Mouse (Mus musculus): Measurements from ENCODE around the gene Kera. TPM values are rescaled to one million over a fixed set of nuclear protein-coding genes. Genes with fewer than 3 reads are reported as not detected.

The Kera gene
- polyA plus RNA-seq (2012; rRNA removed), result not detected in 2 replicates

DNA sequence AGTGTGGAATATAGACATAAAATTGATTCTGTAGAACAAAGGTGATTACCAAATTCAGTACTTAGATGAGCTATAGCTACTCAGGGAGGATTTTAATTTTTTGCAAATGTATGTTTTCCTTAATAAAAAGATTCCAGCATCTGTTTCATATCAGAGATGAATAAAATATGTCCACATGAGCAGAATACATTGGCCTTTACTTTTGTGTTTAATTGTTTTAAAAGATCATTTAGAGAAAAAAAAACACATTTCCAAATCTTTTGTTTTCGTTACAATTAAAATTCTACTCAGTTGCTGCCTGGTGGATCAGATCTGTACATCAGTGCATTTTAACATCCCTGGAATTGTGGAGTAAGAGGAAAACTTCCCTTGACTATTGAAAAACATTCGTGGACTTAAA lies at the start of gene Kera:
Kera (plus strand) TSS at position 301 of the 400 bp plus-strand sequence.
- no peaks in the 10 kb centered on the region for H3K27me3 ChIP-seq (replicated peaks; ENCODE audit: control insufficient read depth, insufficient read depth, low read length)
- no peaks in the 10 kb centered on the region for H3K36me3 ChIP-seq (ENCODE audit: control insufficient read depth, insufficient read depth, low read length)
- H3K4me3 ChIP-seq (ENCODE audit: insufficient read depth, low read depth, low read length), result no peak within 1 kb of the TSS
- DNase-seq, result no peak
- WGBS, result 76% methylated on average over 2 of the region's 2 CpGs
- H3K27ac ChIP-seq (ENCODE audit: insufficient read depth, low read depth, low read length), result no peak within 1 kb of the TSS
- TF ChIP-seq CTCF (conservative IDR thresholded peaks at IDR 0.05; ENCODE audit: insufficient read depth, insufficient read length, low read depth, low read length) (no peak), POLR2A (IDR thresholded peaks at IDR 0.05; ENCODE audit: low read depth, low read length) (no peak)
- no peaks in the 10 kb centered on the region for H3K4me1 ChIP-seq (ENCODE audit: control insufficient read depth, insufficient read depth, low read length)

DNA sequence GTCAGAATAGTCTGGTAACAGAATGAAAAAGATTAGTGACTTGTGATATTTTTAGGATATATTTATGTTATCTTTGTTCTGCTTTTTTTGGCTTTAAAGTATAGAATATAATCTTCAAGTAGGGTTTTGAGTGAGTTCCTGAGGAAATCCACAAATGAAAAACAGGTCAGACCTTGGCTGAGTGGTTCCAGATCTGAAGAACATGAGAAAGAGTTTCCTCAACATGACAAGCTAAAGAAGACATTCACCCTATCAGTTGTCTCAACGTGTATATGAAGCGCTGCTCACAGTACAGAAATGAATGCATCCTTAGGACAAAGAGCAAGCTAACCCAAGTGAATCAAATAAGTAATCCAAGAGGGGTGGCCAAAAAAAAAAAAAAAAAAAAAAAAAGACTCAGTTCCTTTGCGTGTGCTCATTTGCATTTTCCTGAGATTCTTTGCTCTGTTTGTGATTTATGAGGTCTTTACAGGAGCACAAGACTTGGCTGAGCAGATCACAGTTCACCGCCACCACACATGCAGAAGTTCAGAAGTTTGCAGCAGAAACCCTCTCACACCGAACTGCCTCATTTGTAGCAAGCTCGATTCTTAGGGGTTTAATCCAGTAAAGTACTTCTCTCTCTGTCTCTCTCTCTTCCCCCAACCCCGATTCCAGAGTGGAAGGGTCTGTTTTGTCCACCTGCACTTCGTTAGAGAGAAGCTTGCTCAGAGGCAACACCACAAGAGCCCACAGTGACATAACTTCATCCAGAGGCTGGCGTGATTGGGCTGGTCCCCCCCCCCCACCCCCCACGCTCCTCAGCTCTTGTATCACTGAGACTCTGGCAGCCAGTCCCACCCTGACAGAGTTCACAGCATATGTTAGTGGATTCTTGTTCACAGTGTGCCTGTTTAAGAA lies 41.5 kb upstream of the Kera start, which contains the start of gene Lum:
Lum (plus strand) TSS at position 172 of the 900 bp plus-strand sequence.
- 20% methylated on average over 10 of the region's 10 CpGs for WGBS
- TF ChIP-seq POLR2A (IDR thresholded peaks at IDR 0.05; ENCODE audit: low read depth, low read length) (no peak), CTCF (conservative IDR thresholded peaks at IDR 0.05; ENCODE audit: insufficient read depth, insufficient read length, low read depth, low read length) (no peak)
- no peaks in the 10 kb centered on the region for H3K36me3 ChIP-seq (ENCODE audit: control insufficient read depth, insufficient read depth, low read length)
- no peaks in the 10 kb centered on the region for H3K4me1 ChIP-seq (ENCODE audit: control insufficient read depth, insufficient read depth, low read length)
- no peak within 1 kb of the TSS for H3K4me3 ChIP-seq (ENCODE audit: insufficient read depth, low read depth, low read length)
- no peak for DNase-seq
- no peak within 1 kb of the TSS for H3K27ac ChIP-seq (ENCODE audit: insufficient read depth, low read depth, low read length)
- no peaks in the 10 kb centered on the region for H3K27me3 ChIP-seq (replicated peaks; ENCODE audit: control insufficient read depth, insufficient read depth, low read length)

DNA sequence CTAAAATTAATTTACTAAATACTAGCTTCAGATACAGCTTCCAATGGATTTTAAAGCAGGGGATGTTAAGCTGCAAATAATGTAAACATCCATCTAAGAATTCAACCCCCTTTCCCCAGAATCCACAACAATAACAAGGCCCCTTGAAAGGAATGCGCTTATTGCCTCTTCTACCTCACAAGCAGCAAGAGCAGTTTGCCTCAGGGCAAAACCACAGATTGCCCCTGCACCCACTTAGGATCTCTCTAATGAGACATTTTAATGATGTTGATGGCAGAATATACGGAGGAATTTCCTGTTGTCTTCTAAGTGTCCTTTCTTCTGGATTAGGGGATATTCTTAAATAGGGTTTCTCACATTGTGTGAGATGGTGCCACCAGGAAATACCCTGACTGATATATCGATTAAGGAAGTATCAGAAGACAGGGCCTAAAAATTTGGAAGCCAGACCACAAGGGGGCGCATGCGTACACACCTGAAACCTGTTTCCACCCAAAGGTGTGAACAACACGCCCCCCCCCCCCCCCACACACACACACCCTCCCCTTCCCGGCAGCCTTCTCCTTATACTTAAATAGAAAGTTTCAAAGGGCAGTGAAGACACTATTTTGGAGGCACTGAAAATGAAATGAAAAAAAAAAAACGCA lies 39.1 kb upstream of the Kera start:
- no peak for TF ChIP-seq POLR2A (IDR thresholded peaks at IDR 0.05; ENCODE audit: low read depth, low read length)
- no peak for TF ChIP-seq CTCF (conservative IDR thresholded peaks at IDR 0.05; ENCODE audit: insufficient read depth, insufficient read length, low read depth, low read length)
- Histone ChIP-seq H3K36me3 (ENCODE audit: control insufficient read depth, insufficient read depth, low read length) (no peaks in the 10 kb centered on the region), H3K4me3 (ENCODE audit: insufficient read depth, low read depth, low read length) (no peak overlapping the region), H3K27ac (ENCODE audit: insufficient read depth, low read depth, low read length) (no peak overlapping the region), H3K4me1 (ENCODE audit: control insufficient read depth, insufficient read depth, low read length) (no peaks in the 10 kb centered on the region), H3K27me3 (replicated peaks; ENCODE audit: control insufficient read depth, insufficient read depth, low read length) (no peaks in the 10 kb centered on the region)
- 64% methylated on average over 8 of the region's 8 CpGs for WGBS
- peak; percentile 7 for DNase-seq

GRCm38 (mm10) chr10:97582543-97583231 lies 24.0 kb upstream of the Kera start:
- Histone ChIP-seq H3K4me3 (ENCODE audit: insufficient read depth, low read depth, low read length) (no peak overlapping the region), H3K27me3 (replicated peaks; ENCODE audit: control insufficient read depth, insufficient read depth, low read length) (no peaks in the 10 kb centered on the region), H3K27ac (ENCODE audit: insufficient read depth, low read depth, low read length) (no peak overlapping the region), H3K36me3 (ENCODE audit: control insufficient read depth, insufficient read depth, low read length) (no peaks in the 10 kb centered on the region), H3K4me1 (ENCODE audit: control insufficient read depth, insufficient read depth, low read length) (no peaks in the 10 kb centered on the region)
- DNase-seq, result no peak
- WGBS, result 83% methylated on average over 4 of the region's 4 CpGs
- TF ChIP-seq CTCF (conservative IDR thresholded peaks at IDR 0.05; ENCODE audit: insufficient read depth, insufficient read length, low read depth, low read length), result no peak
- no peak for TF ChIP-seq POLR2A (IDR thresholded peaks at IDR 0.05; ENCODE audit: low read depth, low read length)

DNA sequence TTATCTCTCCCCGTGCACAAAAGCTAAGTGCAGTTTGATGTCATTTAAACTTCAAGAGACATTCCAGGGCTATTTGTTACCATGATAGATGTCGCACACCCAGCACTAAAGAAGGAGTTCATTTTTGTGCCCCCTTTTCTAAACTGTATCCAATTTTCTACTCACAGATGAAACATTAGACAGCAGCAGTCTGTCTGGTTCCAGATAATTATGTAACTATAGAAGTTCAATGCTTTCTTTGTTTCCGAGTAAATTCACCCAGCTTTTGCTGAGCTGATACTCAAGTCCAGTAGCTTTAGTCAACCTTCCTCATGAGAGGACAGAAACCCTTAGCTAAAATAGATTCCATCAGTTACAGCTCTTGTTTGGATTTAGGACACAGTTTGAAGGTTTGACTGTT lies 22.5 kb upstream of the Kera start:
- 45% methylated on average over 3 of the region's 3 CpGs for WGBS
- Histone ChIP-seq H3K36me3 (ENCODE audit: control insufficient read depth, insufficient read depth, low read length) (no peaks in the 10 kb centered on the region), H3K27ac (ENCODE audit: insufficient read depth, low read depth, low read length) (no peak overlapping the region), H3K27me3 (replicated peaks; ENCODE audit: control insufficient read depth, insufficient read depth, low read length) (no peaks in the 10 kb centered on the region), H3K4me3 (ENCODE audit: insufficient read depth, low read depth, low read length) (no peak overlapping the region), H3K4me1 (ENCODE audit: control insufficient read depth, insufficient read depth, low read length) (no peaks in the 10 kb centered on the region)
- no peak for DNase-seq
- TF ChIP-seq POLR2A (IDR thresholded peaks at IDR 0.05; ENCODE audit: low read depth, low read length) (no peak), CTCF (conservative IDR thresholded peaks at IDR 0.05; ENCODE audit: insufficient read depth, insufficient read length, low read depth, low read length) (no peak)

- Histone ChIP-seq H3K4me3 (ENCODE audit: insufficient read depth, low read depth, low read length) (no peak overlapping the region), H3K27ac (ENCODE audit: insufficient read depth, low read depth, low read length) (no peak overlapping the region), H3K27me3 (replicated peaks; ENCODE audit: control insufficient read depth, insufficient read depth, low read length) (no peaks in the 10 kb centered on the region), H3K36me3 (ENCODE audit: control insufficient read depth, insufficient read depth, low read length) (no peaks in the 10 kb centered on the region), H3K4me1 (ENCODE audit: control insufficient read depth, insufficient read depth, low read length) (no peaks in the 10 kb centered on the region)
- no peak for TF ChIP-seq CTCF (conservative IDR thresholded peaks at IDR 0.05; ENCODE audit: insufficient read depth, insufficient read length, low read depth, low read length)
- TF ChIP-seq POLR2A (IDR thresholded peaks at IDR 0.05; ENCODE audit: low read depth, low read length), result no peak
- 39% methylated on average over 5 of the region's 5 CpGs for WGBS
- DNase-seq, result no peak
Observed at GRCm38 (mm10) chr10:97587159-97587558, 19.5 kb upstream of the Kera start.
